Mouse (Mus musculus) hematopoietic stem cell, adult 5-6 weeks (primary cell): ENCODE results near the gene BC061212. TPM values are rescaled to one million over a fixed set of nuclear protein-coding genes. Genes with fewer than 3 reads are reported as not detected.
"Not testable (repeated sequence)": the region's sequence is repeated elsewhere in the genome, so short reads cannot be mapped to it uniquely, and the experiment has no call there.

Source experiments
- ATAC-seq, 2 experiments: fragments of 125-278 bp in 1 of 2; replicated peaks in 1 of 2; 2 replicates each; pipeline ENCODE4 v1.8.0; 2016 to 2017; ENCODE audit warnings: inconsistent platforms in 2 of 2, mild to moderate bottlenecking in 2 of 2, moderate number of reproducible peaks in 2 of 2, low read depth in 1 of 2, moderate TSS enrichment in 1 of 2; ENCODE audit not compliant: low FRiP score in 2 of 2, poor library complexity in 2 of 2, severe bottlenecking in 2 of 2, insufficient read depth in 1 of 2, low TSS enrichment in 1 of 2
- total RNA-seq: library from RNA; stranded (forward); fragments of 172-1452, 232-1000 nt; gene quantifications from 2 replicates; pipeline ENCODE4 v1.2.3, GENCODE M21; 2017

BC061212 gene
- not detected in 2 replicates for total RNA-seq

- ATAC-seq = not testable (repeated sequence)
Observed at GRCm38 (mm10) chr5:94070445-94070844, at the start of gene BC061212. BC061212 (minus strand) TSS chr5:94070545.

- ATAC-seq = not testable (repeated sequence)
Observed at GRCm38 (mm10) chr5:94076085-94076484, 5.7 kb upstream of the BC061212 start, which contains the start of gene Gm6351. Gm6351 (plus strand) TSS chr5:94076385.

Other genes with a start within 250 kb of the BC061212 start
- gene Gm7792, start 226.8 kb downstream of the BC061212 start, total RNA-seq = not detected in 2 replicates
- not detected in 2 replicates for gene Gm16429, start 141.5 kb downstream of the BC061212 start, total RNA-seq
- not detected in 2 replicates for gene Gm6351, start 5.8 kb upstream of the BC061212 start, total RNA-seq
- not detected in 2 replicates for gene Gm3106, start 147.5 kb upstream of the BC061212 start, total RNA-seq
- gene A430089I19Rik, start 236.3 kb upstream of the BC061212 start, total RNA-seq = not detected in 2 replicates
- gene Gm6502, start 243.9 kb upstream of the BC061212 start, total RNA-seq = not detected in 2 replicates